Mouse (Mus musculus): ENCODE measurements at regions not wholly inside any gene's neighbourhood (a gene's known extent, or its start where the extent isn't known, plus 50 kb on each side); places are given as distances from the start of the nearest gene placed in this dataset.

GRCm38 (mm10) chr19:6629911-6630612, 87.2 kb upstream of the Slc22a12 start:
- H3K4me2 ChIP-seq (ENCODE audit: low read depth, low read length) = no peak overlapping the region
- 73% methylated on average over 9 of the region's 9 CpGs for WGBS
- H3K27me3 ChIP-seq (replicated peaks; ENCODE audit: control insufficient read depth, insufficient read depth, low read length) = 0 out of 2 replicates have a peak, but pooled peaks cover 8% of the 10 kb centered on the region
- peak; percentile 95 for ATAC-seq
- H3K36me3 ChIP-seq (ENCODE audit: control insufficient read depth, insufficient read depth, low read length) = no peaks in the 10 kb centered on the region
- no peaks in the 10 kb centered on the region for H3K4me1 ChIP-seq (ENCODE audit: control insufficient read depth, insufficient read depth, low read length)
- no peak overlapping the region for H3K4me3 ChIP-seq (ENCODE audit: low read length)
- no peaks in the 10 kb centered on the region for H3K9me3 ChIP-seq (ENCODE audit: control insufficient read depth, low read length)
- H3K27ac ChIP-seq (ENCODE audit: low read length) = no peak overlapping the region; the same call in 1 of the 2 replicates
- H3K9ac ChIP-seq (ENCODE audit: low read depth, low read length) = no peak overlapping the region

GRCm38 (mm10) chr19:6625574-6625973, 82.7 kb upstream of the Slc22a12 start:
- Histone ChIP-seq H3K4me3 (ENCODE audit: low read length) (no peak overlapping the region), H3K4me1 (ENCODE audit: control insufficient read depth, insufficient read depth, low read length) (no peaks in the 10 kb centered on the region), H3K9ac (ENCODE audit: low read depth, low read length) (no peak overlapping the region), H3K4me2 (ENCODE audit: low read depth, low read length) (no peak overlapping the region), H3K9me3 (ENCODE audit: control insufficient read depth, low read length) (no peaks in the 10 kb centered on the region), H3K27ac (ENCODE audit: low read length) (no peak overlapping the region), H3K36me3 (ENCODE audit: control insufficient read depth, insufficient read depth, low read length) (no peaks in the 10 kb centered on the region), H3K27me3 (replicated peaks; ENCODE audit: control insufficient read depth, insufficient read depth, low read length) (0 out of 2 replicates have a peak, but pooled peaks cover 4% of the 10 kb centered on the region)
- 57% methylated on average over 3 of the region's 3 CpGs for WGBS
- no peak for ATAC-seq

GRCm38 (mm10) chr19:6621023-6621422, 78.2 kb upstream of the Slc22a12 start:
- H3K4me1 ChIP-seq (ENCODE audit: control insufficient read depth, insufficient read depth, low read length) = no peaks in the 10 kb centered on the region
- no peaks in the 10 kb centered on the region for H3K27me3 ChIP-seq (replicated peaks; ENCODE audit: control insufficient read depth, insufficient read depth, low read length)
- no peak overlapping the region for H3K4me2 ChIP-seq (ENCODE audit: low read depth, low read length)
- 83% methylated on average over 6 of the region's 6 CpGs for WGBS
- no peaks in the 10 kb centered on the region for H3K9me3 ChIP-seq (ENCODE audit: control insufficient read depth, low read length)
- H3K36me3 ChIP-seq (ENCODE audit: control insufficient read depth, insufficient read depth, low read length) = no peaks in the 10 kb centered on the region
- ATAC-seq = no peak
- no peak overlapping the region for H3K9ac ChIP-seq (ENCODE audit: low read depth, low read length)
- no peak overlapping the region for H3K27ac ChIP-seq (ENCODE audit: low read length)
- H3K4me3 ChIP-seq (ENCODE audit: low read length) = no peak overlapping the region

- ATAC-seq = no peak
Measured at GRCm38 (mm10) chr19:6619546-6619945, 76.7 kb upstream of the Slc22a12 start.

GRCm38 (mm10) chr19:6616659-6617058, 73.8 kb upstream of the Slc22a12 start:
- Histone ChIP-seq H3K4me2 (ENCODE audit: low read depth, low read length) (no peak overlapping the region), H3K27me3 (replicated peaks; ENCODE audit: control insufficient read depth, insufficient read depth, low read length) (no peaks in the 10 kb centered on the region), H3K27ac (ENCODE audit: low read length) (no peak overlapping the region), H3K4me1 (ENCODE audit: control insufficient read depth, insufficient read depth, low read length) (no peaks in the 10 kb centered on the region), H3K36me3 (ENCODE audit: control insufficient read depth, insufficient read depth, low read length) (no peaks in the 10 kb centered on the region), H3K9me3 (ENCODE audit: control insufficient read depth, low read length) (no peaks in the 10 kb centered on the region), H3K4me3 (ENCODE audit: low read length) (no peak overlapping the region), H3K9ac (ENCODE audit: low read depth, low read length) (no peak overlapping the region)
- 79% methylated on average over 5 of the region's 5 CpGs for WGBS
- ATAC-seq = no peak

More at GRCm38 (mm10) chr19:6619546-6619945, 76.7 kb upstream of the Slc22a12 start:
- no peaks in the 10 kb centered on the region for H3K4me1 ChIP-seq (ENCODE audit: control insufficient read depth, insufficient read depth, low read length)
- 78% methylated on average over 6 of the region's 6 CpGs for WGBS
- H3K27me3 ChIP-seq (replicated peaks; ENCODE audit: control insufficient read depth, insufficient read depth, low read length) = no peaks in the 10 kb centered on the region
- no peak overlapping the region for H3K27ac ChIP-seq (ENCODE audit: low read length)
- no peaks in the 10 kb centered on the region for H3K9me3 ChIP-seq (ENCODE audit: control insufficient read depth, low read length)
- H3K4me3 ChIP-seq (ENCODE audit: low read length) = no peak overlapping the region
- no peaks in the 10 kb centered on the region for H3K36me3 ChIP-seq (ENCODE audit: control insufficient read depth, insufficient read depth, low read length)
- H3K4me2 ChIP-seq (ENCODE audit: low read depth, low read length) = no peak overlapping the region
- no peak overlapping the region for H3K9ac ChIP-seq (ENCODE audit: low read depth, low read length)

- no peaks in the 10 kb centered on the region for H3K4me1 ChIP-seq (ENCODE audit: control insufficient read depth, insufficient read depth, low read length)
- no peak overlapping the region for H3K4me3 ChIP-seq (ENCODE audit: low read length)
- 69% methylated on average over 7 of the region's 7 CpGs for WGBS
- no peaks in the 10 kb centered on the region for H3K36me3 ChIP-seq (ENCODE audit: control insufficient read depth, insufficient read depth, low read length)
- H3K9ac ChIP-seq (ENCODE audit: low read depth, low read length) = no peak overlapping the region
- H3K27me3 ChIP-seq (replicated peaks; ENCODE audit: control insufficient read depth, insufficient read depth, low read length) = no peaks in the 10 kb centered on the region; the same call in 1 of the 2 replicates
- H3K27ac ChIP-seq (ENCODE audit: low read length) = no peak overlapping the region
- H3K4me2 ChIP-seq (ENCODE audit: low read depth, low read length) = no peak overlapping the region
- H3K9me3 ChIP-seq (ENCODE audit: control insufficient read depth, low read length) = no peaks in the 10 kb centered on the region
- ATAC-seq = no peak
Measured at GRCm38 (mm10) chr19:6612441-6612840, 69.6 kb upstream of the Slc22a12 start.

- Histone ChIP-seq H3K27me3 (replicated peaks; ENCODE audit: control insufficient read depth, insufficient read depth, low read length) (no peaks in the 10 kb centered on the region; the same call in 1 of the 2 replicates), H3K4me2 (ENCODE audit: low read depth, low read length) (no peak overlapping the region), H3K4me3 (ENCODE audit: low read length) (no peak overlapping the region), H3K36me3 (ENCODE audit: control insufficient read depth, insufficient read depth, low read length) (no peaks in the 10 kb centered on the region), H3K4me1 (ENCODE audit: control insufficient read depth, insufficient read depth, low read length) (no peaks in the 10 kb centered on the region), H3K27ac (ENCODE audit: low read length) (no peak overlapping the region), H3K9me3 (ENCODE audit: control insufficient read depth, low read length) (no peaks in the 10 kb centered on the region), H3K9ac (ENCODE audit: low read depth, low read length) (no peak overlapping the region)
- 74% methylated on average over 5 of the region's 5 CpGs for WGBS
- ATAC-seq = no peak
Measured at GRCm38 (mm10) chr19:6611921-6612320, 69.1 kb upstream of the Slc22a12 start.

- Histone ChIP-seq H3K36me3 (ENCODE audit: control insufficient read depth, insufficient read depth, low read length) (no peaks in the 10 kb centered on the region), H3K27ac (ENCODE audit: low read length) (no peak overlapping the region), H3K9ac (ENCODE audit: low read depth, low read length) (no peak overlapping the region), H3K9me3 (ENCODE audit: control insufficient read depth, low read length) (no peaks in the 10 kb centered on the region), H3K4me2 (ENCODE audit: low read depth, low read length) (no peak overlapping the region), H3K27me3 (replicated peaks; ENCODE audit: control insufficient read depth, insufficient read depth, low read length) (no peaks in the 10 kb centered on the region; the same call in 1 of the 2 replicates), H3K4me3 (ENCODE audit: low read length) (no peak overlapping the region), H3K4me1 (ENCODE audit: control insufficient read depth, insufficient read depth, low read length) (no peaks in the 10 kb centered on the region)
- 62% methylated on average over 5 of the region's 5 CpGs for WGBS
- ATAC-seq = no peak
Measured at GRCm38 (mm10) chr19:6610715-6611114, 67.9 kb upstream of the Slc22a12 start.

GRCm38 (mm10) chr19:6610051-6610450, 67.2 kb upstream of the Slc22a12 start:
- Histone ChIP-seq H3K4me3 (ENCODE audit: low read length) (no peak overlapping the region), H3K9me3 (ENCODE audit: control insufficient read depth, low read length) (no peaks in the 10 kb centered on the region), H3K27ac (ENCODE audit: low read length) (no peak overlapping the region), H3K4me2 (ENCODE audit: low read depth, low read length) (no peak overlapping the region), H3K27me3 (replicated peaks; ENCODE audit: control insufficient read depth, insufficient read depth, low read length) (no peaks in the 10 kb centered on the region; the same call in 1 of the 2 replicates), H3K36me3 (ENCODE audit: control insufficient read depth, insufficient read depth, low read length) (no peaks in the 10 kb centered on the region), H3K9ac (ENCODE audit: low read depth, low read length) (no peak overlapping the region), H3K4me1 (ENCODE audit: control insufficient read depth, insufficient read depth, low read length) (no peaks in the 10 kb centered on the region)
- WGBS = 52% methylated on average over 8 of the region's 8 CpGs
- no peak for ATAC-seq

GRCm38 (mm10) chr19:6607501-6607900, 64.7 kb upstream of the Slc22a12 start:
- WGBS = 74% methylated on average over 2 of the region's 2 CpGs

More at GRCm38 (mm10) chr19:6607501-6607900, 64.7 kb upstream of the Slc22a12 start:
- Histone ChIP-seq H3K27me3 (replicated peaks; ENCODE audit: control insufficient read depth, insufficient read depth, low read length) (no peaks in the 10 kb centered on the region; the same call in 1 of the 2 replicates), H3K4me1 (ENCODE audit: control insufficient read depth, insufficient read depth, low read length) (no peaks in the 10 kb centered on the region), H3K27ac (ENCODE audit: low read length) (no peak overlapping the region), H3K4me2 (ENCODE audit: low read depth, low read length) (no peak overlapping the region), H3K36me3 (ENCODE audit: control insufficient read depth, insufficient read depth, low read length) (no peaks in the 10 kb centered on the region), H3K4me3 (ENCODE audit: low read length) (no peak overlapping the region), H3K9ac (ENCODE audit: low read depth, low read length) (no peak overlapping the region), H3K9me3 (ENCODE audit: control insufficient read depth, low read length) (no peaks in the 10 kb centered on the region)
- ATAC-seq = no peak
